Mouse (Mus musculus): ENCODE measurements at regions not wholly inside any gene's neighbourhood (a gene's known extent, or its start where the extent isn't known, plus 50 kb on each side); places are given as distances from the start of the nearest gene placed in this dataset.
A peak's percentile ranks its signal among the peaks of the same experiment; 100 is the strongest.

- ATAC-seq (replicated peaks; ENCODE audit: insufficient number of reproducible peaks, low FRiP score, low TSS enrichment) = no peak
- peaks cover 13% of the 10 kb centered on the region for H3K4me1 ChIP-seq (ENCODE audit: control insufficient read depth, insufficient read depth, low read length)
- WGBS (ENCODE audit: insufficient replicate concordance) = 60% methylated on average over 8 of the region's 8 CpGs
These were observed 448.9 kb downstream of the Wdr11 start for GRCm38 (mm10) chr7:130040596-130040995.

GRCm38 (mm10) chr7:130041402-130041965, 449.8 kb downstream of the Wdr11 start:
- Histone ChIP-seq H3K4me2 (no peak overlapping the region), H3K27ac (ENCODE audit: low read depth, low read length) (no peak overlapping the region), H3K9ac (ENCODE audit: low read depth, low read length) (no peak overlapping the region), H3K9me3 (replicated peaks; ENCODE audit: control insufficient read depth, low read length) (no peaks in the 10 kb centered on the region), H3K36me3 (ENCODE audit: control insufficient read depth, insufficient read depth, low read length) (no peaks in the 10 kb centered on the region), H3K4me1 (ENCODE audit: control insufficient read depth, insufficient read depth, low read length) (peaks cover 13% of the 10 kb centered on the region), H3K4me3 (ENCODE audit: low read depth, low read length) (no peak overlapping the region), H3K27me3 (ENCODE audit: control insufficient read depth, insufficient read depth, low read length) (no peaks in the 10 kb centered on the region)
- 75% methylated on average over 11 of the region's 11 CpGs for WGBS (ENCODE audit: insufficient replicate concordance)
- ATAC-seq (replicated peaks; ENCODE audit: insufficient number of reproducible peaks, low FRiP score, low TSS enrichment) = no peak

More at GRCm38 (mm10) chr7:130040596-130040995, 448.9 kb downstream of the Wdr11 start:
- no peak overlapping the region for H3K4me3 ChIP-seq (ENCODE audit: low read depth, low read length)
- no peaks in the 10 kb centered on the region for H3K27me3 ChIP-seq (ENCODE audit: control insufficient read depth, insufficient read depth, low read length)
- H3K4me2 ChIP-seq = no peak overlapping the region
- no peak overlapping the region for H3K9ac ChIP-seq (ENCODE audit: low read depth, low read length)
- no peaks in the 10 kb centered on the region for H3K9me3 ChIP-seq (replicated peaks; ENCODE audit: control insufficient read depth, low read length)
- no peak overlapping the region for H3K27ac ChIP-seq (ENCODE audit: low read depth, low read length)
- H3K36me3 ChIP-seq (ENCODE audit: control insufficient read depth, insufficient read depth, low read length) = no peaks in the 10 kb centered on the region

- Histone ChIP-seq H3K4me2 (no peak overlapping the region), H3K9ac (ENCODE audit: low read depth, low read length) (no peak overlapping the region), H3K27ac (ENCODE audit: low read depth, low read length) (no peak overlapping the region), H3K9me3 (replicated peaks; ENCODE audit: control insufficient read depth, low read length) (no peaks in the 10 kb centered on the region), H3K4me1 (ENCODE audit: control insufficient read depth, insufficient read depth, low read length) (peaks cover 13% of the 10 kb centered on the region), H3K36me3 (ENCODE audit: control insufficient read depth, insufficient read depth, low read length) (no peaks in the 10 kb centered on the region), H3K27me3 (ENCODE audit: control insufficient read depth, insufficient read depth, low read length) (no peaks in the 10 kb centered on the region), H3K4me3 (ENCODE audit: low read depth, low read length) (no peak overlapping the region)
- 57% methylated on average over 5 of the region's 5 CpGs for WGBS (ENCODE audit: insufficient replicate concordance)
- ATAC-seq (replicated peaks; ENCODE audit: insufficient number of reproducible peaks, low FRiP score, low TSS enrichment) = no peak
These were observed 450.7 kb downstream of the Wdr11 start for GRCm38 (mm10) chr7:130042296-130042910.

DNA sequence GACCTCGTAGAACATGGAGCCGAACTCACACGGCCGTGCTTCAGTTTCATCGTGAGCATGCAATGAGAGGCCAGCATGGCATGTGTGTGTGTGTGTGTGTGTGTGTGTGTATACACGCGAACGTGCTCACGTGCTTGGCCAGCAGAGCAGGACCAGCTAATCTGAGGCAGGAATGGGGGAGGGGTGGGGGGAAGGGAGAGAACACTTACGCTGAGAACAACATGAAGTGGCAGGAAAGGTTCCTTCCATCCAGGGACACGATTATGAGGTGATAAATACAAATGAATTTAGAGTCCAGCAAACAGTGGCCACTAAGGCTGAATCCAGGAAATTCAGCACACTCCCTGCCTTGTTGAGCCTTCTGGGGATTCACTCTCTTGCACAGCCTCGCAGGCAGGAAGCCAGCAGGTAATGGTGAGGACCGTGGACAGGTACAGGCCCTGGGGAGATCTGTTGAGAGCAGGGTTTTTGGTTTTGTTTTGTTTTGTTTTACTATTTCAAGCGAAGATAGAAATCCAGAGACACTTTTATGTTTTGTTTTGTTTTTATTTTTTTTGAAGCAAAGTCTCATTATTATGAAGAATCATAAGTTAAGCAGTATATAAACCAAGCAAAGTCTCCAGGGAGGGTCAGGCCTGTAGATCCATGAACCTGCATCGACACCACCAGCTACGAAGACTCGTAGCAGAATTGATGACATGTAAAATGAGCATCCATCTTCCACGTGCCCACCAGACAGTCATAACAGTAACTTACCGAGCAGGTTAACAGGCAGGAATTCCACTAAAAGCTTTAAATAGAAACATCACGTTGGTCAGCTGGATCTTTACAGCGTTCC, 452.0 kb downstream of the Wdr11 start:
- H3K9me3 ChIP-seq (replicated peaks; ENCODE audit: control insufficient read depth, low read length) = no peaks in the 10 kb centered on the region
- no peak overlapping the region for H3K27ac ChIP-seq (ENCODE audit: low read depth, low read length)
- no peak for ATAC-seq (replicated peaks; ENCODE audit: insufficient number of reproducible peaks, low FRiP score, low TSS enrichment)
- H3K27me3 ChIP-seq (ENCODE audit: control insufficient read depth, insufficient read depth, low read length) = no peaks in the 10 kb centered on the region
- no peaks in the 10 kb centered on the region for H3K36me3 ChIP-seq (ENCODE audit: control insufficient read depth, insufficient read depth, low read length)
- H3K4me1 ChIP-seq (ENCODE audit: control insufficient read depth, insufficient read depth, low read length) = peaks cover 13% of the 10 kb centered on the region
- WGBS (ENCODE audit: insufficient replicate concordance) = 51% methylated on average over 21 of the region's 21 CpGs
- peak overlapping the region; percentile 12; the same call in 1 of the 2 replicates for H3K4me2 ChIP-seq
- H3K4me3 ChIP-seq (ENCODE audit: low read depth, low read length) = no peak overlapping the region
- no peak overlapping the region for H3K9ac ChIP-seq (ENCODE audit: low read depth, low read length)

- peak overlapping the region; percentile 12; the same call in 1 of the 2 replicates for H3K4me2 ChIP-seq
- no peak overlapping the region for H3K27ac ChIP-seq (ENCODE audit: low read depth, low read length)
- H3K36me3 ChIP-seq (ENCODE audit: control insufficient read depth, insufficient read depth, low read length) = no peaks in the 10 kb centered on the region
- no peak overlapping the region for H3K4me3 ChIP-seq (ENCODE audit: low read depth, low read length)
- H3K27me3 ChIP-seq (ENCODE audit: control insufficient read depth, insufficient read depth, low read length) = no peaks in the 10 kb centered on the region
- no peak for ATAC-seq (replicated peaks; ENCODE audit: insufficient number of reproducible peaks, low FRiP score, low TSS enrichment)
- H3K4me1 ChIP-seq (ENCODE audit: control insufficient read depth, insufficient read depth, low read length) = peaks cover 13% of the 10 kb centered on the region
- H3K9me3 ChIP-seq (replicated peaks; ENCODE audit: control insufficient read depth, low read length) = no peaks in the 10 kb centered on the region
- no peak overlapping the region for H3K9ac ChIP-seq (ENCODE audit: low read depth, low read length)
- WGBS (ENCODE audit: insufficient replicate concordance) = 70% methylated on average over 6 of the region's 6 CpGs
These were observed 452.5 kb downstream of the Wdr11 start for GRCm38 (mm10) chr7:130044235-130044553.

DNA sequence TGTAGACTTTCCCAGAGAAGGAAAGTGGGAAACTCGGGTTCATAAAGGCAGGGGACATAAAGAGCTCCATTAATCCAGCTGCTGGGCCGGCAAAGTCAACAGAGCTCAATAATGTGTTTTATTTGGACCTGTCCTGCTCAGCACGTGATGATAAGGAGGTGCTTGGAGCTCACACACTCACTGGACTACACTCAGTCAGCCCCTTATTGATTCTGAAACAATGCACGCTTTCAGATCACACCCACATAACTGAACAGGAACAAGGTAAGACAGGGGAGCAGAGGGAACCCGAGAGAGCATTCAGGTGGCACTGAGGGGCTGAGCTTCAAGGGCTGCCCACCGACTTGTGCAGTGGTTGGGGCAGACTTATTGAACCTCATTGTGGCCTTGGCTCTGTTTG, 452.9 kb downstream of the Wdr11 start:
- Histone ChIP-seq H3K4me2 (no peak overlapping the region), H3K9ac (ENCODE audit: low read depth, low read length) (no peak overlapping the region), H3K4me1 (ENCODE audit: control insufficient read depth, insufficient read depth, low read length) (peaks cover 13% of the 10 kb centered on the region), H3K9me3 (replicated peaks; ENCODE audit: control insufficient read depth, low read length) (no peaks in the 10 kb centered on the region), H3K27me3 (ENCODE audit: control insufficient read depth, insufficient read depth, low read length) (no peaks in the 10 kb centered on the region), H3K36me3 (ENCODE audit: control insufficient read depth, insufficient read depth, low read length) (no peaks in the 10 kb centered on the region), H3K27ac (ENCODE audit: low read depth, low read length) (no peak overlapping the region), H3K4me3 (ENCODE audit: low read depth, low read length) (no peak overlapping the region)
- no peak for ATAC-seq (replicated peaks; ENCODE audit: insufficient number of reproducible peaks, low FRiP score, low TSS enrichment)
- WGBS (ENCODE audit: insufficient replicate concordance) = 69% methylated on average over 6 of the region's 6 CpGs

- no peak overlapping the region for H3K4me2 ChIP-seq
- no peaks in the 10 kb centered on the region for H3K36me3 ChIP-seq (ENCODE audit: control insufficient read depth, insufficient read depth, low read length)
- H3K27ac ChIP-seq (ENCODE audit: low read depth, low read length) = no peak overlapping the region
- no peak overlapping the region for H3K9ac ChIP-seq (ENCODE audit: low read depth, low read length)
- WGBS (ENCODE audit: insufficient replicate concordance) = 49% methylated on average over 2 of the region's 2 CpGs
- peaks cover 13% of the 10 kb centered on the region for H3K4me1 ChIP-seq (ENCODE audit: control insufficient read depth, insufficient read depth, low read length)
- no peaks in the 10 kb centered on the region for H3K9me3 ChIP-seq (replicated peaks; ENCODE audit: control insufficient read depth, low read length)
- no peak for ATAC-seq (replicated peaks; ENCODE audit: insufficient number of reproducible peaks, low FRiP score, low TSS enrichment)
- no peak overlapping the region for H3K4me3 ChIP-seq (ENCODE audit: low read depth, low read length)
- H3K27me3 ChIP-seq (ENCODE audit: control insufficient read depth, insufficient read depth, low read length) = no peaks in the 10 kb centered on the region
These were observed 454.4 kb downstream of the Wdr11 start for GRCm38 (mm10) chr7:130046086-130046485.

DNA sequence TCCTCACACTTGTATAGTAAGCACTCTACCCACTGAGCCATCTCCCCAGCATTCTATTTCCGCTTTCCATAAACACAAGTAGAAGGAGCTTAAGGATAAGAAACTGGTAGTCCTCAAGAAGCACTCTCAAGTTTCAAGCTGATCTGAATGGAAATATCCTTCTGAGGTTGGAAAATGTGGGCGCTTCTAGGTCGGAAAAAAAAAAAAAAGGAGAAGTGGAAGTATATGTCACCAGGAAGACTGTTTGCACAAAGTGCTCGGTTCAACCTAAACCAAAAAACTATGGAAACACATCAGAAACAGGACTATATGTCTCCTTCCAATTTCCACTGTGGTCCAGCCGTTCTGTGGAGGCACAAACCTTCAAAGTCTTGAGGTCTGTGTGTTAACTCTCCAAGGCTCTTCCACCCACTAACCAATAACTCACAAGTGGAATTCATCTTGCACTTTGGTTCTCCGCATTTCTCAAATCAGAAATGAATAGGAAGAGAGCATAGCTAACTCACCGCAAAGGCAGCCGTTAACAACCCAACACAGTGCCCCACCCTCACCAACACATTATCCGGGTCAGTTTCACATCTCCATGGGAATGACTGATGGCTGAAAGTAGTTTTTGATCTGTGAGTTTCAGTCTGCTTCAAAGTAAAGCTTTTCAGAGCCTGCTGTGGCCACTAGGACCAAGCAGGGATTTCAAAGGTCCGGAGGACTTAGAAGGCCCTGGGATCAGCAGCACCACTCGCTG, 455.8 kb downstream of the Wdr11 start:
- H3K27ac ChIP-seq (ENCODE audit: low read depth, low read length) = no peak overlapping the region
- no peaks in the 10 kb centered on the region for H3K36me3 ChIP-seq (ENCODE audit: control insufficient read depth, insufficient read depth, low read length)
- H3K9me3 ChIP-seq (replicated peaks; ENCODE audit: control insufficient read depth, low read length) = no peaks in the 10 kb centered on the region
- WGBS (ENCODE audit: insufficient replicate concordance) = 70% methylated on average over 11 of the region's 11 CpGs
- H3K4me2 ChIP-seq = no peak overlapping the region
- no peak for ATAC-seq (replicated peaks; ENCODE audit: insufficient number of reproducible peaks, low FRiP score, low TSS enrichment)
- no peak overlapping the region for H3K4me3 ChIP-seq (ENCODE audit: low read depth, low read length)
- no peak overlapping the region for H3K9ac ChIP-seq (ENCODE audit: low read depth, low read length)
- H3K27me3 ChIP-seq (ENCODE audit: control insufficient read depth, insufficient read depth, low read length) = no peaks in the 10 kb centered on the region
- peaks cover 10% of the 10 kb centered on the region; the same call in 1 of the 2 replicates for H3K4me1 ChIP-seq (ENCODE audit: control insufficient read depth, insufficient read depth, low read length)

All from heart, embryonic 11.5 days (tissue).